Mouse (Mus musculus) erythroid progenitor cell, adult 5-6 weeks (primary cell): ENCODE measurements around the gene Fndc3b. TPM values are rescaled to one million over a fixed set of nuclear protein-coding genes. Genes with fewer than 3 reads are reported as not detected.

ENCODE experiments used
- ATAC-seq: replicated peaks from 2 replicates; pipeline ENCODE4 v1.8.0; 2016; ENCODE audit warnings: moderate number of reproducible peaks, mild to moderate bottlenecking, moderate TSS enrichment, inconsistent platforms; ENCODE audit not compliant: poor library complexity, low FRiP score, severe bottlenecking
- total RNA-seq, 2 experiments: library from RNA; stranded (forward) in 1 of 2; stranded (reverse) in 1 of 2; fragments of 150-400 nt in 1 of 2; fragments of 186-747, 209-891 nt in 1 of 2; gene quantifications; 2 replicates each; pipeline versions ENCODE4 v1.2.3 to v1.2.4; 2015 to 2017; ENCODE audit warnings: low replicate concordance in 2 of 2

Gene Fndc3b
- total RNA-seq, 2 experiments from 2014 or later = 1.3 to 1.8 TPM

DNA sequence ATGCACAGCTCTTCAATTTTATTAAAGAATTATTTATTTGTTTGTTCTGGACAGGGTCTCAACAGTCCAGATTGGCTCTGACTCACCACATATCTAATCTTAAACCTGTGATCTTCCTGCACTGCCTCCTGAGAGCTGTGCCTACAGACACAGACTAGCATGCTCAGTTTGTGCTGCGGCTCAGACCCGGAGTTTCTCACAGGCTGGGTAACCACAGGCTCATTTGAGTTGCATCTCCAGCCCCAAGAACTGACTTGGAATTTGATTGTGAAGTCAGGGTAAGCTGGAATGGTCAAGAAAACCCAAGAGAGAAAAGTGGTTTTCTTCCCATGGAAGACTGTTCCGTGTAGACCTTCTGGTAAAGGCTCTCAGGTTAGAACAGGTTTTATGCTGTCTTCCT, 184.1 kb downstream of the Fndc3b start:
- ATAC-seq = no peak

DNA sequence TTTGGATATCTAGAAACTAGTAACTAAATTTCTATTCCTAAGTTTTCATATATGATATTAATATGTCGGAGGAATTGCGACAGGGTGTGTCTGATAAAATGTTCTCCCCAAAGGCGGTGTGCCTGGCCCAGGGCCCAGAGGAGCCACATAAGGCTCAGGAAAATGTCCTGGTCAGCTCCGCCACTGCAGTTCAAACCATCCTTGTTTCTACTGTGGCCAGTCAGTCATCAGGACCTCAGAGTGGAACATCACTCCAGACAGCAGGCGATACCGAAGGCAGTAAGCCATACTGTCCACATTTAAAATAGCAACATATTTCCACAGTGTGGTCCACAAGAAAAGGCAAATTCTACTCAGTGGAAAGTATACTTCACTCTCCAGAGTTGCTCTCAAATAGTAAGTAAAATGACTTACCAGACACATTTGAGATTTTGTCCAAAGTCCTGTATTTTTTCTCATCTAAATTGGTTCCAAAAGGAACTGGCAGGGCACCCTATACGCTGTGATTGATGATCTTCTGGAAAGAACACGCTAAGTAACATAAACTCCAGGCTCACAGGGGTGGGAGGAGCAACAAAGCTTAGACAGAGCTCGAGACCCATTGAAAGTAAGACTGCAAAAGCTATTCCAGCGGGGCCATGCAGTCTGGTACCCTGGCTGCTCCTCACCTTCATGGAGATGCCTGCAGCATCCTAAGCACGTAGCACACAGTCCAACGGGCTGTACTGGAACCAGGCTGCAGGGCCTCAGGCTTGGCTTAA, 187.8 kb downstream of the Fndc3b start:
- ATAC-seq = no peak

DNA sequence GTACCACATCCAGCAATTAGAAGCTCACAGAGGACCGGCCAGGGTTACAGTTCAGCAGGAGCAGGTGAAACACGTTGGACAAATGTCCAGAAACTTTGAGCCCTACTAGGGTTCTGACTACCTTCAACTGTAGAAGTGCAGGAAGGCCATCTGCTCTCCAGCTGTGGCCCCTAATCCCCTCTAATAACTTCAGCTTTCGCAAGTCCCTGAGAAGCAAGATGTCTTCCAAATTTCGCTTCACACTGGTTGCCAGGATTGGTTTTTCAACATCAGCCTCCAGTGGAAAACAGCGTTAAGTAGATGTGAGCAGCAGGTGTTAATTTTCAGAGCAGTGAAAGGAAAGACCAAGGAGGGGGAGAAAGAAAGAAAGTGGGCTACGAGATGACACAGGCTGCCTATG, 190.7 kb downstream of the Fndc3b start:
- no peak for ATAC-seq

DNA sequence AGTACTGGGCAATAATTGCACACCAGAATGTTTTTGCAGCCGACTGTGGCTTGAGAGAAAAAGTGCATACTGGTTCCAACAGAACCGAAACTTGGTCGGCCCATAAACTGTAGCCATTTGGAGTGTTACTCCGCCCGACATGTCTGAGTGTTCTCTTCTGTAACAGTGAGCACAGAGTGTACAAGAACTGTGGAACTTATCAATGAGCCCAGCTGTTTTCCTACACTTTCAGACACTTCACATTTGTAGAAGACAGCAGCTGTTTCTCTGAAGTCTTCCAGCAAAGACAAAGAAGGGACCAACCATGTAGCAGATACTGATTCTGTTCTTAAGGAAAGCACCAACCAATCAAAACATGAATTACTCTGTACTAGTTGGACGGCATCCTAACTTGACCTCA, 191.6 kb downstream of the Fndc3b start:
- ATAC-seq = no peak

DNA sequence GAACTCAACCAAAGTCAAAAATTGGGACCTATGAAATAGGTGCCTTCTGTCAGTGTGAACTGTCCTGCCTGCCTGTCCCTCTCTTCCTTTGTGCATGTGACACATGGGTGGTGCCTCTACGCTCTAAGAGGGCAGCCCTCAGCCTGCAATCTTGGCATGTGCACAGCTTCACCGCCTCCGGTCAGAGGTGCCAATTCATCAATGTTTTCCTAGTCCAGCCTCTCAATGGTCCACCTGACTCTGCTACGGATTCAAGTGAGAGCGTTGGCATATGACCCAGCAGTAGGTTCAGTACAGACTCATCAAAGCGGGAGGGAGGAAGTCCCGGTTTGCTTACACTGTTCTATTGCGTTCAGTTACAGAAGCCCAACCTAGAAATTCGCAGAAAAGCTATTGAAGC, 192.2 kb downstream of the Fndc3b start:
- no peak for ATAC-seq

DNA sequence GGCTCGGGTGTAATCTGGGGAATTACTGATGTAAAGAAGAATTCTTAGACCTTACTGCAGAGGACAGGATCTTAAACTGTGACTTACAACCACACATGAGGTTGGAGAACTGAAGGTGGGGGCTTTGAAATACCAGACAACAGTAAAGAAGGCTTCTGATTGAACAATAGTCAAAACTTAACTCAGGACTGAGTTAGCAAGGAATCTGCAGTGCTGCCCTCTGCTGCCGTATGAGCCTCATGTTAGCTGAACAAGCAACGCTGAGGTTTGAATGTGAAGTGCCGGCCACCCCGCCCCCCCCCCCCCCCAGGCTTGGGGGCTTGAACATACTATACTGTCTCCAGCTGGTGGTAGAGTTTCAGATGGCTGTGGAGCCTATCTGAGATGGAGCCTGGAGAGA, 194.6 kb downstream of the Fndc3b start:
- no peak for ATAC-seq

DNA sequence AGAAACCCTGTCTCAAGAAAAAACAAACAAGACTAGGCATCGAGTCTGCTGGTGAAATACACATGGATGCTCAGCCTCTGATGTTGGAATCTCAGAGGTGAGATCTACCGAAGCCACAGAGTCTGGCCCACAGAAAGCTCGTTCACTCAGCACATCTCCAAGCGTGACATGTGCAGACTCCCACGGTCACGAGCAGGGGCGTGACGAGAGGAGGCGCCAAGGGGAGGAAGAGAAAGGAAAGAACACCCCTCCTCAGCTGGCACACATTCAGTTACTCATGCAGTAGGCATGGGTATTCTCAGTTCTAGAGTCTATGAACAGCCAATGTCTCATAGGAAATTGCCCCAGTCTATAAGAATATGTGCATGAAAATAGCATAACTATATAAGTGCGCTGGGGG, 199.3 kb downstream of the Fndc3b start:
- no peak for ATAC-seq

DNA sequence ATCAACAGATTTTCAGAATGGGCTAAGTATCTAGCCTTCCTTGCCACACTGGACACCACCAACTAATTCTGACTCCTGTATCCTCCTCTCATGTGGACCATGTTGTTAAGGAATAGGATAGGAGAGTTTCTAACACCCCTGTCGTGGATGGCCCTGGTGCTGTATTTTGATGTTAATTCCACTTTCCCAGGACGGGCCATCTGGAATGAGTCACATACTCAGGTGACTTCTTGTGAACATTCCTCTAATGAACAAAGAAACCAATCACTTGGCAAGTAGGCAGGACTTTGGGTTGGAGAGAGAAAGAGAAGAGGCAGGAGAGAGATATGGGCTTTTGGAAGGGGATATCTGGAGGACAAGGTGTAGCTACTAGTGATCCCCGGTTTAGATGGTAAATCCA, 204.2 kb downstream of the Fndc3b start:
- no peak for ATAC-seq

DNA sequence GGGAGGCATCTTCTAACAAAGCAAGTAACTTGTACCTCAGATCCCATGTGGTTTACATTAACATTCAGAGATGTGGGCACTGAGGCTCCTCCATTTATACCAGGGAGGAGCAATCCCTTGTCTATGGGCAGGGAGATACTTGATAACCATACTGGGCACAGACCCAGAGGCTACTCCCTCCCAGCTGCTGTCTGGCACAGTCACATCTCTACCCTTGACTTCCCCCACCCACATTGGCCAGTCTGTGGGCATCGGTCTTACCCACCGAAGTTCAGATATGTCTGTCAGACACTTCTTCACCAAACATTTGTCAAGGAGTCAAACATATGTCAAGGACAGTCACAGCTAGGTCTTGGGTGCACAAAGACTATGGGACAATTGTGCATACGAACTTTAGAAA, 205.5 kb downstream of the Fndc3b start:
- no peak for ATAC-seq

DNA sequence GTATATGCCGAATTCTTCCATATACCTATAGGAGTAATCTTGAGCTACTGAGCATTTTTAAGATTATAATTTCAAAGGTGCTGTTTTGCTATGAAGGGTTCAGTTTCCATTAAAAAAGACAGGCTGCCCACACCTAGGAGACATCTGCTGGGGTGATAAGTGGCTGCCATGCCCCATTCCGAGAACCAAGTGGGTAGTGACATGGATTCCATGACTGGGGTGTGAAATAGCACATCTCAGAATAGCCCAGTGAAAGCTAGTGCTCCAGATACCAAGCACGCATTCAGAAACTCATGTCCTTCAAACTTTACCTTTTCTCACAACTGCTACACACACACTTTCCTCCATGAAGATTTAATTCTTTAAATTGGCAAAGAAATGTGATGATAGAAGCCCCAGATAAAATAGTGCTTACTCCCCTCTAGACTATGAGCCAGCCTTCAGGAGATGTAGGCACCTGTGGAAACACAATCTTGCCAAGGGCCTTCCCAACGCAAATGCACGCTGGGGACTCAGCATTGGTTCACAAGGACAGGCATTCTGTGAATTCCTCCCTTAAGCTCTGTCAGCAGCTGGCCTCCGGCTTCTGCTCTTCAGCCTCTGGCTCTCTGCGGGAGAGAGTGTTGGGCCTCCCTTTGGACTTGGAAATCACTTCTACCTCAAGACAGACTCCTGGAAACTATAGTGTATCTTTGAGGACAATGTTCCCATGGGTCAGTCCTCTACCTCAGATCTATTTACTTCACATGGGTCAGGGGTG, 207.6 kb downstream of the Fndc3b start:
- ATAC-seq = no peak

DNA sequence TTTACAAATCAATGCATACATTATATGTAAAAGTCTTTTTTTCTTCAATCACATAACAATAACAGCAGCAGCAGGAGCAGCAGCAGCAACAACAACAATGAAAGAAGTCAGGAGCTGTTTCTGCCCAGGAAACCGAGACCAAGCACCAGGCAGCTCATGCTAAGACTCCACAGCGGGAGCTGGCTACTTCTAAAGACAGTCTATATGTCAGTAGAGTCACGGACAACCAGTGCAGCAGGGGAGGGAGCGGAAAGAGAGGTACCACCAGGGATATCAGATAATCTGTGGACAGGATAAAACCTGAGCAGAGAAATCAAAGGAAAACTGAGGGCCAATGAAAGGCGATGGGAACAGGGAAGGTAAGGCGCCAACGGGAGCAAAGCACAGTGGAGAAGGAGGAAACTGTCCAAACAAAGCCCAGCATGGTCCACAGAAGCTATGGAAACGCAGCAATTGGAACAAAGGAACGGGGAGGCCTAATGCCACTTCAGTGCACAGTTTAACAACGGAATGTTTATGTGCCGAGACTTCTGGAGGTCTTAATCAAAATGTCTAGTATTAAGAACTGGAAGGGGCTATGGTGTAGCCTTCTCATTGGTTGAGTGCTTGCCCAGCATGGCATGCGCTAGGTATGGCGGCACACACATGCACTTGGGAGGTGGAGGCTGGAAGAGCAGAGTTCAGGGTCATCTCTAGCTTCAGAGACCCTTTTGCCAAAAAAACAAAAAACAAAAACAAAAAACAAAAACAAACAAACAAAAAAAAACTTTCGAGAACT, 215.6 kb downstream of the Fndc3b start:
- no peak for ATAC-seq

DNA sequence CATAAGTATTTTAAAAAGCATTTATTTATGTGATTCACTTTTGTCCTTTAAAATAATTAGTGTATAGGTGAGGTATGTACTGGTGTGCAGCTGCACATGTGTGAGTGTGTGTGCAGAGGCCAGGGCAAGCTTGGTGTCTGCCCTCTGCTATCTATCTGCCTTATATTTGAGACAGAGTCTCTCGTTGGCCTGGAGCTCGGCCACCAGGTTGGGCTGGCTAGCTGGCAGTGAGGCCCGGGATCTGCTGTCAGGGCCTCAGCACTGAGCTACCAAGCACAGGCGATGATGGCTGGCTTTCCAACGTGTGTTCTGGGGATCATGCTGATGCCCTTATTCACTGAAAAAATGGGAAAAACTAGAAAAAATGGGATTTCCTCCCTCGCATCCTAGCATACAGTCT, 216.4 kb downstream of the Fndc3b start:
- no peak for ATAC-seq

DNA sequence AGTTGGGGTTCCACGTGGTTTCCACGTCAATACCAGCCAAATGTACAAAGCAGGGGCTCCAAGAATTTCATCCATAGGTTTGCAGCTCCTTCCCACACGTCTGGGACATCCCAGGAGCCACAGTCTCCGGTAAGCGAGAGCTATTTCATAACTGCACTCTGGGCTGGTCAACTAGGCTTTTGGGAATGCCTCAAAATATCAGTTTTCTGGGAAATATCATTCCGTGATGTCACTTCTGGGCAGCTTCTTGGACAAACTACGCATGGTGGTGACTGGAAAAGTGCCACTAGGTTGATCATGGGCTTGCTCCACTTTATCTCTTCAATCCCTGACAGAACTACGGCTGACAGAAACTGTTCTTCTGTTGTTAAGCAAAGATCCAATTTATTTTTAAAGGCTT, 217.0 kb downstream of the Fndc3b start:
- ATAC-seq = no peak

DNA sequence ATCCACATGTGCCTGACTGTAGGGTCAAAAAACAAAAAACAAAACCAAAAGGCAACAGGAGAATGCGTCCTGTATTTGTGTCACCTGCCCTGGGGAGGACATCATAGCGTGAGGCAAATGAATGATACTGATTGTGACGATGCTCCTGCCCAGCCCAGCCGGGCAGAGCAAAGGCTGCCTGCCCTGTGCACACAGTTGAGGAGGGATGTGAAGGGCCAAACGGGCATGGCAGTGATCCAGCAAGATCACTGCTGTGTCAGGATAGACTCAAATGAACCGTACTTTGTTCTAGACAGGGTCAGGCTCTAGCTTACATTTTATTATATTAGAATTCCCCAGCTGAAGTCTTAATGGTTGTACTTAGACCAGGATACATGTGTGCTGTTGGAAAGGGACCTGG, 219.3 kb downstream of the Fndc3b start:
- no peak for ATAC-seq

DNA sequence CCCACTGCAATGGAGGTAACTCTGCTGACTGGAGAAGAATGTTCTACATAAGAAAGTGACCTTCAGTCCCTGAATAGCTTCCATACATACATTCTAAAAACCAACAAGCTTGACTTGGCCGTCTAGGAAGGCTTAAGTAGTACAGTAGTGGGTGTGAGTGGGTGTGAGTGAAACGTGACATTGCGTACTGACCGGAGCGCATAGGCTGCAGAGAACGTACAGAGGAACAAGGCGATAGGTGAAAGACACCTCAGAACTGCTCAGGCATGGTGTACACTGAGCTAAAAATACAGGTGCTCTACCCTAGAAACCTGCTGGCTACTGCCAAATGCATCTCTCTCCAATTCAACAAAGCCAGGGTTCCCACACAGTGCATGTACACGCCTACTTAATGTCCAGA, 219.7 kb downstream of the Fndc3b start:
- ATAC-seq = no peak

DNA sequence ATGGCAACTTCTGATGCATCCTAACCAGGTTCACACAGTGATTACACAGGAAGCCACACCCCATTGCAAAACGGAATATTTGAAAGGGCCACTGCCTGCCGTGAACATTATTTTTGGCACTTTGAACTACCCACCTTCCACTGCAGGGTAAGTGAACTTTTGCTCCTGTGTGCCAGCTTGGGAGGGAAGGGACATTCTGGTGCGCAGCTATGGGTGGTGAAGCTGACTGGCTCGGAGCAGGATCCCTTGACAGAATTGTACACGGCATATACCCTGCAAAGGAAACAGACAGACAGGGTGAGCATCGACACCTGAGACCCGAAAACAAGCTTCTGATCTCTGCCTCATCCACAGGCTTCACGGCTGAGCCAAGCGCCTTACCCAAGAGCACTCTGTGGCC, 220.2 kb downstream of the Fndc3b start:
- ATAC-seq = no peak

DNA sequence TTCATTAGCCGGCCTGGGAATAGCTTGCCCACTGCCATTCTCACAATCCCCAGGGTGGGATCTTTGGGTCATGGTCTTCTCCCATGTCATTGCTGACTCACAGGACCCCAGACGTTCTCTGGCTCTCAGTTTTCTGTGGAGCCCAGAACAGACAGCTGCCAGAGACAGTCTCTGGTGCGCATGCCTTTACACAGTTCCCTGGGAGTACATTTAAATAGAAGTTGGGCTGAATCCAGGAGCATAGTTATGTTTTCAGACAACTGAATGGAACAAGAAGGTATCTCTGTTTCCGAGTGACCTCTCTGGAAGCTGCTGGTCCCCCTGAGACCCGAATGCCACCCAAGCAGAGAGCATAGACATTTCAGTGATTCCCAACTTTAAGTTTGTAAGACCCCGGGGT, 221.6 kb downstream of the Fndc3b start:
- no peak for ATAC-seq

DNA sequence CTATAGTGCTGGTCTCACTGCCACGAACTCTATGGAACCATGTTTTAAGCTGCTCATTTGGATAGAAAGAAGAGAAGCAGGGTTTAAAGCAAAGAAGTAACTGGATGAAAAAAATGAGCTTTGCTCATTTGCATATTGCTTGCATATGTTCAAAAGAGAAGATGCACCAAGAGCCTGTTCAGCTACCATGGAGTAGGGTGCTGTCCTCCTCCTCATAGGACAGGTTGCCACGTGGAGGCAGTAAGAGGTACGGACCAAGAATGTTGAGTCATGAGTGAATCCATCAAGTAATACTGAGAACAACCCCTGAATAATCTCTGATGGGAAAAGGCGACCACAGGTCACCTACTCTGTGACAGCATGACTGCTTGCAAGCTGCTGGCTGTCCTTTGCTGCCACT, 226.0 kb downstream of the Fndc3b start:
- no peak for ATAC-seq

DNA sequence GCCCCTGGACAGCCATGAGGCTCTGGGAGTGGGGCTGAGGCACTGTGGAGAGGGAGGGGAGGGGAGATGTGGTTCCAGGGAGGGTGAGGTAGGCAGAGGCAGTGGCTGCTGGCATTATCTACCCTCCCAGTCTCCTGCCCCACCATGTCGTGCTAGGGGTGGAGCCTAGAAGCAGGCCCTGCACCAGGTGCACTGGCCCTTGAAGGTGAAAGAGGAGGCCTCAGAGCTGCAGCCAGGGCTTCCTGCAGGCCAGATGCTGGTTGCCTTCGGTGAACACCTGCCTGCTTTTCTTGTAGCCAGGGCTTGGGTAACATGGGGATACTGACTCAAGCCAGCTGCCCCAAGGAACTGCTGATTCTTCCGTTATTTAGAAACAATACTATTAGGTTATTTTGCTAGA, 226.4 kb downstream of the Fndc3b start:
- no peak for ATAC-seq

DNA sequence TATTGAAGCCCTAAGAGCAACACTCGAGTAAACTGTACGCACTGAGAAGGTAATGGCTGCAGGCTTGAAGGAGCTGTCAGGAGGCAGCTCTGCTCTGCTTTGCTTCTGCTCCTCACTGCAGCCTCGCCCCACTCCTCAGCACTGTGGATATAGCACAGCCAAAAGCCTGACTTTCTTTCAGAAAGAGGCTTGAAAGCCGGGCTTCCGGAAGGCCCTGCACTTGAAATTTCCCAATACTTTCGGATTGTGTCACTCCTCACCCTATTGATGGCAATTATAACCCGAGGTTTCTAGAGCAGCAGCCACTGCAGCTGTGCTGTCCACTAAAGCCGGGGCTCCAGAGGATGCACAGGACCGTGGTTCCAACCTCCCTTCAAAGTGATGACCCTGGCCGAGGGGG, 227.3 kb downstream of the Fndc3b start:
- ATAC-seq = no peak

DNA sequence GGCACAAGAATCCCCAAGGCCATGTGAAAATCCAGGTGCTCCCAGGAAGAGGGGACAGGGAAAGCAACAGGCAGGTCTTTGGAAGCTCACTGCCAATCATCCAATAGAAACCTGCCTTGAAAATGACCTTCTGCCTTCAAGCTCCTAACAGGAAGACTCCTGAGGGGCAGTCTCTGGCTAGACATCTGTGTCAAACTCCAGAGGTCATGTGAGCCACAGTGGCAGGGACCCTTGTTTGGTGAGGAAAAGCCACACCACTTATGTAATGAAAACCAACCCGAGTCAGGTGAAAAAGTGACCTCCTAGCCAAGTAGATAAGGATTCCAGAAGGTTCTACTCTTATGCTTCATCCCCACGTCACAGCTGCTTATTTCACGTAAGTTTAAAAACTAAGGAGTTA, 227.8 kb downstream of the Fndc3b start:
- no peak for ATAC-seq
